Mouse (Mus musculus) lung, adult 2 months (tissue): ENCODE results near the gene Setdb1.

Experiments
- CTCF ChIP-seq: fragments of 200-500 bp; IDR thresholded peaks from 2 replicates; pipeline ENCODE4 v1.5.1; 2011; ENCODE audit warnings: mild to moderate bottlenecking, low read length, control low read depth; ENCODE audit not compliant: insufficient read depth
- POLR2A ChIP-seq: fragments of 200-500 bp; IDR thresholded peaks from 2 replicates; pipeline ENCODE4 v1.6.1; 2011; ENCODE audit warnings: low read depth, mild to moderate bottlenecking, control low read depth, low read length, borderline replicate concordance; ENCODE audit errors: extremely low read depth

GRCm38 (mm10) chr3:95284062-95284461 lies 72.9 kb downstream of the Setdb1 start:
- TF ChIP-seq CTCF (no peak), POLR2A (no peak)
